Mouse (Mus musculus): Measurements from ENCODE around the gene Isl2. TPM values are rescaled to one million over a fixed set of nuclear protein-coding genes. Genes with fewer than 3 reads are reported as not detected.
A peak's percentile ranks its signal among the peaks of the same experiment; 100 is the strongest.

Gene Isl2
- polyA plus RNA-seq (2015; fragmentation: Nextera tagmentation; extraction: Ambion mirVana): 0.27 TPM in 1 of 2 replicates, not detected in the other

DNA sequence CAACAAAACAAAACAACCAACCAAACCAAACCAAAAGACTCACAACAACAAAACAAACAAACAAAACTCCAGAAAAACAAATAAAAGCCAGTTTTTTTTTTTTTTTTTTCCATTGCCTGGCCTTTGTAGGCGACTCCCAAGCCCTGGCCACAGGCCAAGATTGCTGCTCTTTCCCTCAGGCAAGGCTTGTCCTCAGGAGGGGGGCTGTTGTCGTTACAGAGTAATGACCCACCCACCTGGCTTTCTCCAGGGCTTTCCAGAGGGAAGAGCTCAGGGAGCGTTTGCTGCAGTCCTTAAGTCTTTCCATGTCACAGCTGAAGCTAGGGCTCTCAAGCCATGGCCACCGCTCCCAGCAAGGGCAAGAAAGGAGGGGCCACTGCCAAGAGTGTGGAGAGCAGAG, at the start of gene Isl2:
Isl2 (plus strand) TSS at position 296 of the 400 bp plus-strand sequence.
- no peak within 1 kb of the TSS for H3K4me3 ChIP-seq
- no peak within 1 kb of the TSS for H3K4me2 ChIP-seq
- H3K9ac ChIP-seq: no peak within 1 kb of the TSS

DNA sequence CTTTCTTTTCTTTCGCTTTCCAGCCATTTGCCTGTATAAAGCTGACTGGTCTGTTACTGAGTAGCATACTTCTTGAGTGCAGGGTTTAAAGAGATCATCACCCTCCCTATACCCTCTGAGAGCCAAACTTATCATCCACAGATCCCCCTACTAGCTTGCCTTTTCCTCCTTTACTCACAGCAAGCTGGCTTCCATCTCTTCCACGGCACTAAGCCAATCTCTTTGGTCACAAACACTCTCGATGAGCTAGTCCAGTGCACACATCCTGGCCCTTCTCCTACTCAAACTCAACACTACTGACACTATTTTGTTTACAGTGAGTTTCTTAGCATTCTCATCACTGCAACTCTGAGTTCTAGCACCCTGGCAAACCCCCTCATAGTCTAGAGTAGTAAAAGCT, 30.6 kb upstream of the Isl2 start:
- H3K4me2 ChIP-seq: no peak overlapping the region
- no peaks in the 10 kb centered on the region for H3K27me3 ChIP-seq
- no peak for ATAC-seq (ENCODE audit: borderline replicate concordance, extremely low read depth, low FRiP score, low TSS enrichment)
- peaks cover 12% of the 10 kb centered on the region for H3K4me1 ChIP-seq
- H3K36me3 ChIP-seq: no peaks in the 10 kb centered on the region
- H3K9me3 ChIP-seq: no peaks in the 10 kb centered on the region
- no peak overlapping the region for H3K4me3 ChIP-seq
- no peak overlapping the region for H3K27ac ChIP-seq
- 69% methylated on average over 3 of the region's 3 CpGs for WGBS
- no peak overlapping the region for H3K9ac ChIP-seq

More for the DNA sequence above, at the start of gene Isl2:
- 8% methylated on average over 4 of the region's 4 CpGs for WGBS
- Histone ChIP-seq H3K9me3 (no peaks in the 10 kb centered on the region), H3K27ac (no peak within 1 kb of the TSS), H3K4me1 (peaks cover 28% of the 10 kb centered on the region), H3K27me3 (peaks cover 68% of the 10 kb centered on the region), H3K36me3 (no peaks in the 10 kb centered on the region)
- no peak for ATAC-seq (ENCODE audit: borderline replicate concordance, extremely low read depth, low FRiP score, low TSS enrichment)

DNA sequence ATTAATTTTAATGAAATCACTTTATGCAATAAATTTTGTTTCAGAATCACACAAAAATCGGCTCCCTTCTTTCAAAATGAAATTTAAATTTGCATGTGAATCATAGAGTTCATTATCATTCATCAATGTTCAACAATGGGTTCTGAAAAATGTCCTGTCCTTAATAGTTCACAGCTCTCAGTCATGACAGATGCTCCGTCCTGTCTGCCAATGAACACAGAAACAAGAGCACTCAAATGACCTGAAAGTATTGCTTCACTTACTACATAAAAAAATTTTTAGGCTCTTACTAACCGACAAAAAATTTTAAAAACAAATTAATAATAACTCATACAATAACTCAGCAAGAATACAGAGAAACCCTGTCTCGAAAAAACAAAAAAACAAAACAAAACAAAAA, 29.8 kb upstream of the Isl2 start:
- no peaks in the 10 kb centered on the region for H3K36me3 ChIP-seq
- H3K9me3 ChIP-seq: no peaks in the 10 kb centered on the region
- H3K4me2 ChIP-seq: no peak overlapping the region
- H3K27ac ChIP-seq: no peak overlapping the region
- no peak overlapping the region for H3K4me3 ChIP-seq
- H3K9ac ChIP-seq: no peak overlapping the region
- peaks cover 6% of the 10 kb centered on the region; the same call in 1 of the 2 replicates for H3K27me3 ChIP-seq
- WGBS: 70% methylated on average over 4 of the region's 4 CpGs
- H3K4me1 ChIP-seq: peaks cover 12% of the 10 kb centered on the region
- no peak for ATAC-seq (ENCODE audit: borderline replicate concordance, extremely low read depth, low FRiP score, low TSS enrichment)

DNA sequence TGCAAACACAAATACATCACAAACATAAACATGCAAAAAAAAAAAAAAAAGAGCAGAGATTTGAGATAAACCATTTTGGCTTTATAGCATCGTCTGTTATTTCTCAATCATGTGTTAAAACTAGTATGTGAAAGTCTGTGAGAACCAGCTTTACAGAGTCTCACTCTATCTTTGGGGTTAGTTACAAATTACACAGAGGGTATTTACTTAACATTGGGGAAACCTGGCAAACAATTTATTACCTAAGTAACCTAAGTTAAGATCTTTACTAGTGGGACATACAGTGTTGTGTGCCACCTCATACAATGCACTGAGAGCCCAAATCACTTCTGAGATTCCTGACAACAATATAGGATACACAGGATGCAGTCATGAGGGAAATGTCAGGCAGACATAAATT, 28.7 kb upstream of the Isl2 start:
- Histone ChIP-seq H3K27me3 (peaks cover 10% of the 10 kb centered on the region; the same call in 1 of the 2 replicates), H3K9me3 (no peaks in the 10 kb centered on the region), H3K9ac (no peak overlapping the region), H3K27ac (no peak overlapping the region), H3K4me1 (peaks cover 12% of the 10 kb centered on the region), H3K4me2 (no peak overlapping the region), H3K36me3 (no peaks in the 10 kb centered on the region), H3K4me3 (no peak overlapping the region)
- ATAC-seq (ENCODE audit: borderline replicate concordance, extremely low read depth, low FRiP score, low TSS enrichment): no peak
- 59% methylated on average over 1 of the region's 1 CpGs for WGBS

GRCm38 (mm10) chr9:55510651-55511235, 27.7 kb upstream of the Isl2 start:
- H3K4me3 ChIP-seq: peak overlapping the region; percentile 98
- peaks cover 10% of the 10 kb centered on the region; the same call in 1 of the 2 replicates for H3K27me3 ChIP-seq
- H3K36me3 ChIP-seq: no peaks in the 10 kb centered on the region
- no peak for ATAC-seq (ENCODE audit: borderline replicate concordance, extremely low read depth, low FRiP score, low TSS enrichment)
- H3K9ac ChIP-seq: peak overlapping the region; percentile 92; the same call in 1 of the 2 replicates
- no peak overlapping the region for H3K27ac ChIP-seq
- 71% methylated on average over 10 of the region's 10 CpGs for WGBS
- H3K9me3 ChIP-seq: no peaks in the 10 kb centered on the region
- H3K4me1 ChIP-seq: peaks cover 12% of the 10 kb centered on the region
- peak overlapping the region; percentile 85 for H3K4me2 ChIP-seq

DNA sequence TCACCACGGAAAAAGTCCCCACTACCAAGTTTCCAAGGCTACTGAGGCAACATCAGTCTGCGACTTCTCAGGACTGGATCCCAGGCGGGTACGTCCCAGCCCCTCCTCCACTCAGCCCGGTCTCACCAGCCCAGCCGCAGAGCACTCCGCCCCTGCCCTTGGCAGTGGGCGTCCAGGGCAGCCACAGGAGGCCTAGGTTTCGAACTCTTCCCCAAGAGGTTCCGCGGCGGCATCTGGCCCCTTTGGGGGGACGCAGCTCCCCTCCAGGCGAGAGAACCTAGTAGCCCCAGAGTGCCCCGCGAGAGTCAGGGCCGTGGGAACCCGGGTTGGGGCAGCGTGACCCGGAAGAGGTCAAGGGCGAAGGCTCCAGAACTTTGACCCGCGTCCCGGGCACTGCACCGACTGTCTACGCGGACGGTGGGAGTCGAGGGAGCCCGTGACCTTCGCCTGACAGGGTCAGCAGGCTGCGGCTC, 26.9 kb upstream of the Isl2 start:
- Histone ChIP-seq H3K9me3 (no peaks in the 10 kb centered on the region), H3K27me3 (peaks cover 10% of the 10 kb centered on the region; the same call in 1 of the 2 replicates), H3K4me2 (peak overlapping the region; percentile 85), H3K9ac (peak overlapping the region; percentile 92), H3K36me3 (no peaks in the 10 kb centered on the region), H3K4me1 (peaks cover 12% of the 10 kb centered on the region), H3K27ac (peak overlapping the region; percentile 89), H3K4me3 (peak overlapping the region; percentile 98)
- ATAC-seq (ENCODE audit: borderline replicate concordance, extremely low read depth, low FRiP score, low TSS enrichment): peak; percentile 80
- under 1% methylated on average over 32 of the region's 32 CpGs for WGBS

DNA sequence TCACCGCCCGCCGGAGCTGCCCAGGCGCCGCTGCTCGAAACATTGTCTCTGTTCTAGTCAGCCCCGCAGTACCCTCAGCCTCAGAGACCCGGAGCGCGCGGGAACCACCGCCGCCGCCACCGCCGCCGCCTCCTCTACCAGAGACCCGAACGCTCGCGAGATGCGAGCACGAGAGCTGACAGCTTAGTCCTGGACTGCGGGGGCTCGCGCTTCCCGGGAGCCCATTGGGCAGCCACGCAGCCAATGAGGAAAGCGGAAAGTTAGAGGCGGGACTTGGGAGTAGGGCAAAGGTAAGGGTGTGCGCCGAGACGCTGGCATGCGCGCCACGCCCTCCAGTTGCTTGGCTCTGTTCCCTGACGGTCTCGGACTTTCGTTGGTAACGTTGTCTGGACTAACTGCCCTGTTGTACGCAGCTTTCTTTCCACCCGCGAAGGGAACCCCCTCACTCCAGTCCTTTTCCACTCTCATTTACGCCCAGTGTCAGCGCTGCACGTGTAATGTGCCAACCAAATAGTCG, 26.4 kb upstream of the Isl2 start, which contains the start of gene Etfa:
Etfa (minus strand) TSS at position 217 of the 517 bp plus-strand sequence.
- WGBS: under 1% methylated on average over 47 of the region's 47 CpGs
- no peaks in the 10 kb centered on the region for H3K36me3 ChIP-seq
- H3K4me1 ChIP-seq: peaks cover 12% of the 10 kb centered on the region
- peak within 1 kb of the TSS; percentile 85 for H3K4me2 ChIP-seq
- peak; percentile 99 for ATAC-seq (ENCODE audit: borderline replicate concordance, extremely low read depth, low FRiP score, low TSS enrichment)
- peak within 1 kb of the TSS; percentile 89 for H3K27ac ChIP-seq
- H3K27me3 ChIP-seq: peaks cover 10% of the 10 kb centered on the region; the same call in 1 of the 2 replicates
- H3K9ac ChIP-seq: peak within 1 kb of the TSS; percentile 92
- H3K4me3 ChIP-seq: peak within 1 kb of the TSS; percentile 98
- no peaks in the 10 kb centered on the region for H3K9me3 ChIP-seq

DNA sequence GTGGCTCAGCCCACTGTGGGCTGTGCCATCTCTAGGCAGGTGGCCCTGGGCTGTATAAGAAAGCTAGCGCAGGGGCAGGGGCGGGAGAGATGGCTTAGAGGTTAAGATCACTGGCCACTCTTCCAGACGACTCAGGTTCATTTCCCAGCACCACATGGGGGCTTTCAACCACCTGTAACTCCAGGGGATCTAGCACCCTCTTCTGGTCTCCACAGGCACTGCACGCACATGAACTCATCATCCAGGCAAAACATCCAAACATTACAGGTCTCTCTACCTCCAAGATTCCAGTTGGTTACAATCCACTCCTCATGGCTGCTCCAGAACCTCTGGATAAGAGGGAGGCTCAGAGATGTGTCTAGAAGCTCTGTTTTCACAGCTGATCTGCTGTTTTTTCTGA, 12.8 kb upstream of the Isl2 start:
- Histone ChIP-seq H3K36me3 (no peaks in the 10 kb centered on the region), H3K27me3 (no peaks in the 10 kb centered on the region), H3K4me2 (no peak overlapping the region), H3K27ac (no peak overlapping the region), H3K4me3 (no peak overlapping the region), H3K9me3 (no peaks in the 10 kb centered on the region), H3K9ac (no peak overlapping the region), H3K4me1 (no peaks in the 10 kb centered on the region)
- WGBS: 50% methylated on average over 4 of the region's 4 CpGs
- no peak for ATAC-seq (ENCODE audit: borderline replicate concordance, extremely low read depth, low FRiP score, low TSS enrichment)

DNA sequence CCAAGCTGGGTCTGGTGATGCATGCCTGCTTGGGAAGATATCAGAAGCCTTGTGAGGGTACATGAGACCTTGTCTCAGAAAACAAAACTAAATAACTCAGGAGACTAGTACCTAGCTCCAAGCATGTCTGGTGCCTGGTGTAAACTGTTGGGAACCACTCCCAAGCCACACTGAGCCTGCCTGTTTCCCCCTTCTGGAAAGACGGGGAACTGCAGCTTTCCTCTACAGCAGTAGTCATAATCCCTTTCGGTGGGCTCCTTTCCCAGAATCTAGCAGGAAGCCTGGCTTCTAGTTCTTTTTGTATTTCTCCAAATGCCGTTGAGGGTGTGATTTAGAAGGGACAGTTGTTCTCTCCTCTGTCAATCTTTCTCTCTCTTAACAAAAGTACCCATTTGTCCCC, 2.6 kb upstream of the Isl2 start:
- H3K9me3 ChIP-seq: no peaks in the 10 kb centered on the region
- no peak for ATAC-seq (ENCODE audit: borderline replicate concordance, extremely low read depth, low FRiP score, low TSS enrichment)
- no peak overlapping the region for H3K9ac ChIP-seq
- WGBS: 31% methylated on average over 3 of the region's 3 CpGs
- no peaks in the 10 kb centered on the region for H3K36me3 ChIP-seq
- peaks cover 45% of the 10 kb centered on the region for H3K27me3 ChIP-seq
- H3K27ac ChIP-seq: no peak overlapping the region
- no peak overlapping the region for H3K4me3 ChIP-seq
- peaks cover 10% of the 10 kb centered on the region for H3K4me1 ChIP-seq
- H3K4me2 ChIP-seq: no peak overlapping the region

DNA sequence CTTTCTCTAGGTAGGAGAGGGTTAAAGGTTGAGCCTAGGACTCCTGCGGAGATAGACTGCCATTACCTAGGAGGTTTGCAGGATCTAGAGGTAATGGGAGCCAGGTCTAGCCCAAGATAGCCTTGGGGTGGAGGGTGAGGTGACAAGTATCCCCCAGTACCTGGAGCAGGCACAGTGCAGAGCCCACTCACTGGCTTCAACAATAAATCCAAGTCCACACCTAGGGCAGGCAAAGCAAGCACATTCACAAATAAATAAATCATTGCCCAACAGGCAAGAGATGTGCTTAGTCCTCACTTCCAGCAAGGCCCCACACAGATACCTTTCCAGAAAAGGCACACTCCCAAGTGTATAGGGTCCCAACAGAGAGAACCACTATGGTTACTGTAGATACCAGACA, 534 bp downstream of the Isl2 start:
- 12% methylated on average over 1 of the region's 1 CpGs for WGBS
- Histone ChIP-seq H3K4me3 (no peak overlapping the region), H3K36me3 (no peaks in the 10 kb centered on the region), H3K4me2 (no peak overlapping the region), H3K27ac (no peak overlapping the region), H3K4me1 (peaks cover 35% of the 10 kb centered on the region), H3K9ac (no peak overlapping the region), H3K27me3 (peaks cover 74% of the 10 kb centered on the region), H3K9me3 (no peaks in the 10 kb centered on the region)
- no peak for ATAC-seq (ENCODE audit: borderline replicate concordance, extremely low read depth, low FRiP score, low TSS enrichment)

- H3K27ac ChIP-seq: no peak overlapping the region
- no peak for ATAC-seq (ENCODE audit: borderline replicate concordance, extremely low read depth, low FRiP score, low TSS enrichment)
- peaks cover 42% of the 10 kb centered on the region for H3K4me1 ChIP-seq
- H3K27me3 ChIP-seq: peaks cover 82% of the 10 kb centered on the region
- H3K9ac ChIP-seq: no peak overlapping the region
- no peak overlapping the region; the same call in 1 of the 2 replicates for H3K4me3 ChIP-seq
- no peak overlapping the region; the same call in 1 of the 2 replicates for H3K4me2 ChIP-seq
- no peaks in the 10 kb centered on the region for H3K36me3 ChIP-seq
- H3K9me3 ChIP-seq: no peaks in the 10 kb centered on the region
- 2% methylated on average over 31 of the region's 31 CpGs for WGBS
Measured at GRCm38 (mm10) chr9:55539661-55540390, 1.4 kb downstream of the Isl2 start.

DNA sequence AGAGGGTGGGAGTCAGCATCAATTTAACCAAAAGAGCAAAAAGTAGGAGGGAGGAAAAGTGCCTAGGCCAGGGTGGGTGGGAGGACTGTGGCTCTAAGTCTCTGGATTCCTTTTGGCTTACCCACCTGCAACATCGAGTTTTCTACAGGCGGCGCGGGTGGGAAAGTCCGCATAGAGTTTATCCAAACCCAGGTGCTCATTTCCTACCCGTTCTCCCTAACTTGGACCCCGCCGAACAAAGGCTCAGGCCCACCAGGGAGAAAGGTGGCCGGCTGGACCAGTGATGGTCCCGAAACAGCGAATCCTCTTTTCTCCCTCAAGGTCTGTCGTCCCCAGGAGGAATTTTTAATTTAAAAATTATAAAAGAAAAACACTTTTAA, 1.9 kb downstream of the Isl2 start:
- WGBS: 2% methylated on average over 12 of the region's 12 CpGs
- Histone ChIP-seq H3K27me3 (peaks cover 88% of the 10 kb centered on the region), H3K9ac (no peak overlapping the region)

More for the DNA sequence above, 1.9 kb downstream of the Isl2 start:
- no peaks in the 10 kb centered on the region for H3K36me3 ChIP-seq
- H3K27ac ChIP-seq: no peak overlapping the region
- no peak for ATAC-seq (ENCODE audit: borderline replicate concordance, extremely low read depth, low FRiP score, low TSS enrichment)
- peak overlapping the region; percentile 44 for H3K4me3 ChIP-seq
- H3K4me2 ChIP-seq: peak overlapping the region; percentile 70
- peaks cover 47% of the 10 kb centered on the region for H3K4me1 ChIP-seq
- no peaks in the 10 kb centered on the region for H3K9me3 ChIP-seq
